Mouse (Mus musculus) naive thymus-derived CD4-positive, alpha-beta T cell, adult 5 months (primary cell): ENCODE measurements around the gene Pias1. TPM values are rescaled to one million over a fixed set of nuclear protein-coding genes. Genes with fewer than 3 reads are reported as not detected.

ENCODE experiments used
- polyA plus RNA-seq: library from polyadenylated mRNA; unstranded; fragments of 100-300 nt; shearing (Covaris generic); gene quantifications from one replicate; pipeline ENCODE4 v1.2.1, GENCODE M21; 2017

Gene Pias1
- 161 TPM for polyA plus RNA-seq

GRCm38 (mm10) chr9:62987824-62988223 is at the start of gene Pias1:
Gene Pias1 (minus strand): TSS chr9:62987924.

GRCm38 (mm10) chr9:62857719-62858261 is 129.9 kb downstream of the Pias1 start, which contains the start of gene Calml4:
Gene Calml4 (plus strand): TSS chr9:62858080.

GRCm38 (mm10) chr9:62838506-62839171 is 149.1 kb downstream of the Pias1 start, which contains the start of gene Cln6:
Gene Cln6 (plus strand): TSS chr9:62838785.

Other genes starting within 250 kb of the Pias1 start
- 11.8 TPM for gene Fem1b, start 176.0 kb downstream of the Pias1 start, polyA plus RNA-seq
- gene Cln6, start 149.1 kb downstream of the Pias1 start, polyA plus RNA-seq = 8.5 TPM
- gene Calml4, start 129.8 kb downstream of the Pias1 start, polyA plus RNA-seq = not detected
- not detected for gene Skor1, start 161.0 kb upstream of the Pias1 start, polyA plus RNA-seq